Mouse (Mus musculus): ENCODE measurements around the gene Olfr651. TPM values are rescaled to one million over a fixed set of nuclear protein-coding genes. Genes with fewer than 3 reads are reported as not detected.

Olfr651 gene
- polyA plus RNA-seq, 1 experiment from 2014 or later, result not detected

- Histone ChIP-seq H3K9ac (no peak overlapping the region), H3K36me3 (replicated peaks) (no peaks in the 10 kb centered on the region), H3K27me3 (replicated peaks) (no peaks in the 10 kb centered on the region), H3K27ac (no peak overlapping the region), H3K4me2 (no peak overlapping the region), H3K9me3 (no peaks in the 10 kb centered on the region), H3K4me3 (no peak overlapping the region), H3K4me1 (no peaks in the 10 kb centered on the region)
- 7% methylated on average over 3 of the region's 3 CpGs for WGBS
- ATAC-seq (replicated peaks), result no peak
Observed at GRCm38 (mm10) chr7:104603173-104603572, 53.2 kb downstream of the Olfr651 start.

Other genes starting within 250 kb of the Olfr651 start
- gene Trim12a, start 234.7 kb upstream of the Olfr651 start, polyA plus RNA-seq (2015; fragmentation: Nextera tagmentation; extraction: Ambion mirVana), result 1.3 and 2.1 TPM in 2 replicates
- not detected in 2 replicates for gene Trim34b, start 220.7 kb upstream of the Olfr651 start, polyA plus RNA-seq (2015; fragmentation: Nextera tagmentation; extraction: Ambion mirVana)
- gene Trim12c, start 196.8 kb upstream of the Olfr651 start, polyA plus RNA-seq (2015; fragmentation: Nextera tagmentation; extraction: Ambion mirVana), result 1.5 and 2.0 TPM in 2 replicates
- gene Trim30b, start 180.2 kb upstream of the Olfr651 start, polyA plus RNA-seq (2015; fragmentation: Nextera tagmentation; extraction: Ambion mirVana), result 0.05 TPM in 1 of 2 replicates, not detected in the other
- 0.15 and 0.19 TPM in 2 replicates for gene Trim30c, start 149.3 kb upstream of the Olfr651 start, polyA plus RNA-seq (2015; fragmentation: Nextera tagmentation; extraction: Ambion mirVana)
- 0.80 and 0.92 TPM in 2 replicates for gene Trim30a, start 84.9 kb upstream of the Olfr651 start, polyA plus RNA-seq (2015; fragmentation: Nextera tagmentation; extraction: Ambion mirVana)
- gene Trim30d, start 42.3 kb upstream of the Olfr651 start, polyA plus RNA-seq (2015; fragmentation: Nextera tagmentation; extraction: Ambion mirVana), result 0.45 and 0.50 TPM in 2 replicates
- 0.04 TPM in 1 of 2 replicates, not detected in the other for gene Olfr652, start 10.8 kb downstream of the Olfr651 start, polyA plus RNA-seq (2015; fragmentation: Nextera tagmentation; extraction: Ambion mirVana)
- not detected in 2 replicates for gene Olfr653, start 27.2 kb downstream of the Olfr651 start, polyA plus RNA-seq (2015; fragmentation: Nextera tagmentation; extraction: Ambion mirVana)
- gene Olfr654, start 36.9 kb downstream of the Olfr651 start, polyA plus RNA-seq (2015; fragmentation: Nextera tagmentation; extraction: Ambion mirVana), result not detected in 2 replicates
- not detected in 2 replicates for gene Olfr655, start 51.6 kb downstream of the Olfr651 start, polyA plus RNA-seq (2015; fragmentation: Nextera tagmentation; extraction: Ambion mirVana)
- not detected in 2 replicates for gene Olfr656, start 63.8 kb downstream of the Olfr651 start, polyA plus RNA-seq (2015; fragmentation: Nextera tagmentation; extraction: Ambion mirVana)
- not detected in 2 replicates for gene Olfr657, start 74.7 kb downstream of the Olfr651 start, polyA plus RNA-seq (2015; fragmentation: Nextera tagmentation; extraction: Ambion mirVana)
- gene Olfr658, start 97.2 kb downstream of the Olfr651 start, polyA plus RNA-seq (2015; fragmentation: Nextera tagmentation; extraction: Ambion mirVana), result 0.10 and 0.11 TPM in 2 replicates
- not detected in 2 replicates for gene Olfr659, start 116.6 kb downstream of the Olfr651 start, polyA plus RNA-seq (2015; fragmentation: Nextera tagmentation; extraction: Ambion mirVana)
- not detected in 2 replicates for gene Olfr661, start 136.4 kb downstream of the Olfr651 start, polyA plus RNA-seq (2015; fragmentation: Nextera tagmentation; extraction: Ambion mirVana)
- gene Usp17le, start 227.3 kb downstream of the Olfr651 start, polyA plus RNA-seq (2015; fragmentation: Nextera tagmentation; extraction: Ambion mirVana), result not detected in 2 replicates

All from midbrain, embryonic 15.5 days (tissue).